Comparison of ENCODE assay signal across 8 mouse cellular contexts in the genomic region with DNA sequence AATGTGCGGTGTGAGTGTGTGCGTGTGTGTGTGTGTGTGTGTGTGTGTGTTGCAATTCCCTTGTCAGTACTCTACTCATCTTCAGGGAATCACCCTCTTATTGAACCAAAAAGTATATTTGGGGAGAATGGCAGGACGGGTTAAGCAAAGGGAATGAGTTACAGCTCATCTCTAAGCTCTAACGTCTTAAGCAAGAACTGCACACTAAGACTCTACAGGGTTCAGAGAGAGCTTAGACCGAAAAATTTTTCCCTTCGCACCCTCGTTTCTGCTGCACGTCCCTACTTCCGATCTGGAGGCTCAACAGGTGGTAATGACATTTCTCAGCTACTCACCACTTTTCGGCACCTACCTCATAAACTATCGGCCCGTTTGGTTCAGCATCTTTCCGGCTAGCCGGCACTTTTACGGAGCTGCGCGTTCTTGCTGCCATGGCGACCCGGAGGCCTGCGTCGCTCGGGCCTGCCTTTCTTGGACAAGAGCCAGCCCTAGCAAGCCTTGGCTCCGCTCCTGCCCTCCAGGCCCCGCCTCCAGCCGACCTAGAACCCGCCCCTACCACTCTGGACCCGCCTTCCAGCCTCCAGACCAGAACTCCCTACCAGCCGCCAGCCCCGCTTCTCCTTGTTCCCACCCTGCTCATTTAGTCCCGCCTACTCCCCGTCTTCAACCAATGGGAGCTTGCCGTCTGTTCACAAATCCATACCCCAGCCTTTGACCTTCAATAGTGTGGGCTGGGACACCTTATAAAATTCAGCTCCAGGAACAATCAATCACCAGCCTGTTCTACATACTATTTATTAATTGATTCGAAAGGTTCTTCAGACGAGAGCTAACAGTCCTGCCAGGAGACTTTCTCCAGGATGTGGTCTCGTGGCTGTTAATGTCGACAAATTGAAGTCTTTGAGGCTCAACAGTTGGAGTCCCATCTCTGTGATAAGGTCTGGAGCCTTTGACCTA. TPM values are rescaled to one million over a fixed set of nuclear protein-coding genes. Genes with fewer than 3 reads are reported as not detected.
DNase-seq lines count a peak whose midpoint lies in the region; ATAC-seq lines count a peak whose summit lies in the region.

Dixdc1 (minus strand) TSS at position 604 of the 957 bp plus-strand sequence.

- H3K9me3 ChIP-seq in forebrain, embryonic 15.5 days = no peaks in the 10 kb centered on the region

- intact Hi-C loops in heart, postnatal 25 days (cut with DNase I) = no loop called here

- no peaks in the 10 kb centered on the region for H3K27me3 ChIP-seq in forebrain, embryonic 15.5 days

- H3K27ac ChIP-seq in forebrain, embryonic 15.5 days (replicated peaks) = no peak within 1 kb of the TSS

- no peaks in the 10 kb centered on the region for H3K36me3 ChIP-seq in forebrain, embryonic 15.5 days

- H3K9ac ChIP-seq in forebrain, embryonic 15.5 days (replicated peaks) = peak within 1 kb of the TSS; percentile 23; the same call in 1 of the 2 replicates

- peak within 1 kb of the TSS; percentile 37 for H3K4me3 ChIP-seq in forebrain, embryonic 15.5 days

- peaks cover 16% of the 10 kb centered on the region for H3K4me1 ChIP-seq in forebrain, embryonic 15.5 days

- 12% methylated on average over 36 of the region's 36 CpGs for WGBS in forebrain, embryonic 15.5 days

- ATAC-seq in forebrain, embryonic 15.5 days (replicated peaks) = peak; percentile 95
- ATAC-seq in neutrophil, adult 5-6 weeks (ENCODE audit: extremely low read depth, insufficient number of reproducible peaks, low FRiP score, poor library complexity, severe bottlenecking) = peak; percentile 63

- DNase-seq in ES-CJ7 (ENCODE audit: low read depth, low spot score) = peak; percentile 96
- DNase-seq in cerebellum, adult 11-12 months = peak; percentile 86
- DNase-seq in heart, postnatal 25 days (ENCODE audit: low spot score) = peak; percentile 88
- DNase-seq in layer of hippocampus, adult 18-20 months (ENCODE audit: low spot score in 2 of 2) = peak; percentile 91 to 95
- peak; percentile 95 for DNase-seq in lung, adult 18-20 months
- DNase-seq in testis, postnatal 14 days (ENCODE audit: low spot score) = peak; percentile 95

- H3K4me2 ChIP-seq in forebrain, embryonic 15.5 days (replicated peaks) = peak within 1 kb of the TSS; percentile 54

RNA-seq across cellular contexts. Expression of gene Dixdc1, which starts in this region (rescaled TPM):
- 24.7 and 26.9 TPM in 2 replicates for polyA plus RNA-seq in forebrain, embryonic 15.5 days (2015; fragmentation: Nextera tagmentation; extraction: Ambion mirVana)
- 1 to 10 TPM; 2.5 to 5.3 TPM for total RNA-seq in heart, postnatal 25 days (2021)
- 10 to 100 TPM; 77.1 to 84.1 TPM for total RNA-seq in layer of hippocampus, adult 18-20 months (2021)
- 0.12 TPM in 1 of 2 replicates, not detected in the other for total RNA-seq in neutrophil, adult 5-6 weeks (2017)

Comparison
In these comparisons a context has a peak if more than half of its experiments do, and no peak if none do; other contexts are left out.
1. RNA of gene Dixdc1 (total RNA-seq): 77.1 to 84.1 TPM in layer of hippocampus, adult 18-20 months; 2.5 to 5.3 TPM in heart, postnatal 25 days and 0.12 TPM in neutrophil, adult 5-6 weeks; every median in the first group is over 10 times any median in the second.
2. Peak in ATAC-seq in neutrophil, adult 5-6 weeks; RNA of the gene not detected or under 1 TPM.
3. Peak in every context shown above with its lines, with median percentiles within 50 percentile points of each other: DNase-seq.